Mouse (Mus musculus): Measurements from ENCODE around the gene Gpr107.
A peak's percentile ranks its signal among the peaks of the same experiment; 100 is the strongest.
"Not testable (repeated sequence)": the region's sequence is repeated elsewhere in the genome, so short reads cannot be mapped to it uniquely, and the experiment has no call there.

Gene Gpr107

DNA sequence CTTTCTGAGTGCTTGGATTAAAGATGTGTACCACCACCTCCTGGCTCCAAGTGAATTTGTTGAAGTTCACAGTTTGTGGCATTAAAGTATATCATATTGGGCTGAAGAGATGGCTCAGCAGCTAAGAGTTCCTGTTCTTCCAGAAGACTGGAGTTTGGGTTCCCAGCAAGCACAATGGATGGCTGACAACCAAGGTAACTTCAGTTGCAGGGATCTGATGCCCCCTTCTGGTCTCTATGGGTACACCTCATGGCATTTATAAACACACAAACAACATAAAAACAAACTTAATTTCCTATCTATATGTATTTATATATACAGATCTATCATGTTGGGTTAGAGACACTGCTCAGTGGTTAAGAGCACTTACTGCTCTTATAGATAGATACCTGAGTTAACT, 1.4 kb upstream of the Gpr107 start:
- DNase-seq (ENCODE audit: low read depth in 2 of 2, low spot score in 2 of 2), result peak in 1 of 2 experiments; percentile 40

DNA sequence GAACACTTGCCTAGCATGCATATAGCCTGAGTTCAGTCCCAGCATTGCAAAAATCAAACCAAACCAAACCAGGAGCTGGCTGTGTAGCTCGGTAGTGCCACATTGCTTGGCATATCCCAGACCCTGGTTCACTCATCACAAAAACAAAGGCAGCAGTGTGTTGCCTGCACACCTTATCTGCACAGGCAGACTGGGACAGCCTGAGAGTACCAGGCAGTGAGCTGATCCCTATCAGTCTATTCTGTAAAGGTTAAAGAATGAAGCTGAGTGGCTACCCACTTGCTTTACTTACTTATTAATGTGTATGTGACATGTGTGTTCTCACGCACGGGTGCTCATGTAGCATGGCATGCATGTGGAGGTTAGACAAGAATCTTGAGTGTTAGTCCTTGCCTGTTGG, 4.7 kb downstream of the Gpr107 start:
- no peak for DNase-seq (ENCODE audit: low read depth in 2 of 2, low spot score in 2 of 2)

DNA sequence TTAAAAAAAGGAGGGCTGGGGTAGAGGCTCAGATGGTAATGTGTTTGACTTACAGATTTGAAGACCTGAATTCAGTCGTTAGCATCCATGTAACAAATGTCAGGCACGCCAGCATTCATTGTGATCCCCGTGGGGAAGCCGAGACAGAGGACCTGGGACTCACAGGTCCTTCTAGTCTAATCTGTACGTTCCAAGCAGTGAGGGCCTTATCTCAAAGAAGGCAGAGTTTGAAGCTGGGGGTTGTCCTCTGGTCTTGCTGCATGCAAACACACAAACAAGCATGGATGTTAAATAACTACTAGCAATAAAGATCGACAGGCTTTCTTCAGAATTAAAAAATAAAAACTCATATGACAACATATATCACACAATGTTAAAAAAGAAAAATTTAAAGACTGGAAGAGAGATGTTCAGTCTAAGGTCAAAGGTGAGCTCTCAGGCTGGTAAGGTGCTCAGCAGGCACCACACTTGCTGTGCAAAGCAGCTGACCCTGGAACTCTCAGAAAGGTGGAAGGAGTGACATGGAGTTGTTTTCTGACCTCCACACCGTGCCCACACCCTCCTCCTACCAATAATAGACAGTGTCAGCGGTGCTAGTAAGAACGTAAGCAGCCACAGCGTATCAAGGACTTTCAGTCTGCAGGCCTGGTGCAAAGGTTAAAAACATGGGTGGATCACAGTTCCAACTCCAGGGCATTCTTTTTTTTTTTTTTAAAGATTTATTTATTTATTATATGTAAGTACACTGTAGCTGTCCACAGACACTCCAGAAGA, 8.2 kb downstream of the Gpr107 start:
- DNase-seq (ENCODE audit: low read depth in 2 of 2, low spot score in 2 of 2), result no peak

DNA sequence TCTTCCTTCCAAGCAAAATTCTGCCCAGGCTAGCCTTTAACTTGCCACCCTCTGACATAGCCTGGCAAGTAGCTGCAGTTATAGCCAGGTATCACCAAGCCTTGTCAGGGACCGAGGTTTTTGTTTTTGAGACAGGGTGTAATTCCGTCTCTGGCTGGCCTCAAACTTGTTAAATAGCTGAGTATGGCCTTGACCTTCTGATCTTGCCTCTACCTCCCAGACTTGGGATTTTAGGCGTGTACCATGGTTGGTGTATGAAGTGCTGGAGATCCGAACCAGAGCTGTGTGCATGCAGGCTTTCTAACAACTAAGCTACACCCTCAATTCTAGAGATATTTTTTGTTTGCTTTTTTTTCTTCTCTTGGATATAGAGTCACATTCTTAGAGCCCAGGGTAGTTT, 9.5 kb downstream of the Gpr107 start:
- DNase-seq (ENCODE audit: low read depth in 2 of 2, low spot score in 2 of 2), result no peak

DNA sequence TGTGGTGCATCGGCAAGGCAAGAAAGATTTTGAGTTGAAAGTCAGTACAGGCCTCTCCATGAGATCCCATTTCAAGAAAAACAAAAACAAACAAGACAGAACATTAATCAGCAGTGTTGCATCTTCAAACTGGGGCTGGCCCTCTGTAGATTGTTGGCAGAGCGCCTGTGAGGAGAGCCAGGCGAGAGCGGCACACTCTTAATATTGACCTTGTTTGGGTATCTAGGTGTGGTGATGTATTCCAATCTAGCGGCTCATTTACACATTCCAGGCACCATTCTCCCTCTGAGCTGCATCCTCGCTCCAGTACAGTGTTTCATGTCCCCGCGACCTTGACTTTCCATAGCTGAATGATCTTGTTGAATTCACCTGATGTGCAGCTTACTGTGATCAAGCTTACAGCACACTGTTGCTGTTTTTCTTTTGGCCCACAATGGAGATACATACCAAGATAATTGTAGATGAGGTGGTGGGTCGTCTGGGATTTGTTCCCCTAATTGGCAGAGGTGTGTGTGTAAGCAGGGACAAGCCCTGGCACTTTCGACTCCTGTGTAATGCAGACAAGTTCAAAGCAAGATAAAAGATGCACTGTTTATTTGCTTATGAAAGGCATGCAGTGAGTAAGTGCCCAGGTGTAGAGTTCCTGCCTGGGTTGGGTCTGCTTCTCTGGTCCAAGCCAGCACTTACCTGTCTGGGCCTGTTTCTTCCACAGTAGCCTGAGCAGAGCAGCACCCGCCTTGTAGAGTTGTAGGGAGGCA, 11.4 kb downstream of the Gpr107 start:
- no peak for DNase-seq (ENCODE audit: low read depth in 2 of 2, low spot score in 2 of 2)

DNA sequence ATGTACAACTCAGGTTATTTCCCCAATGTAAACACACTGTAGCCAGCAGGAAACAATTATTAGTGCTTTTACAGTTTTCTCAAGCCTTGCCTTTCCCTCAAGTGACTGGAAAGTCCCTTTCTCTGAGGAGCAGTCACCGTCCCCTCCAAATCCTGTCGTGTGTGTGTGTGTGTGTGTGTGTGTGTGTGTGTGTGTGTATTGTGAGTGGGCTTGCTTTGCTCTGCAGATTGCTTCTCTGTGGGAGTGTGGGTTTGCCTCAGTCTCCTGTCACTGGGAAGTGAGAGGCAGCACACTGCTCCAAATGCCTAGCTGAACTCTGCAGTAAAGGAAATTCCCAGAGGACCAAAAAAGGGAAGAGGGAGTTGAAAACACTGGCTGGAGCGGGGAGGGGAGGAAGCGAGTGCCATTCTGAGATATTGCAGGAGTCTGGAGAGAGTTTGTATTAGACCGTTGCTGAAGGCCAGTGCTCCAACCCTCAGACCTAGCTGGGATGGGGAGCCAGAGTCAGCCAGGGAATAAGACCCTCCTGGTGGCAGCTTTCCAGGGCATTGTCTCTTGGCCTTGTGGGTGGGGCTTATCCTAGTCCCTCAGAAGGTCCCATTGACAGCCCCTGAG, 12.8 kb downstream of the Gpr107 start:
- no peak for DNase-seq (ENCODE audit: low read depth in 2 of 2, low spot score in 2 of 2)

DNA sequence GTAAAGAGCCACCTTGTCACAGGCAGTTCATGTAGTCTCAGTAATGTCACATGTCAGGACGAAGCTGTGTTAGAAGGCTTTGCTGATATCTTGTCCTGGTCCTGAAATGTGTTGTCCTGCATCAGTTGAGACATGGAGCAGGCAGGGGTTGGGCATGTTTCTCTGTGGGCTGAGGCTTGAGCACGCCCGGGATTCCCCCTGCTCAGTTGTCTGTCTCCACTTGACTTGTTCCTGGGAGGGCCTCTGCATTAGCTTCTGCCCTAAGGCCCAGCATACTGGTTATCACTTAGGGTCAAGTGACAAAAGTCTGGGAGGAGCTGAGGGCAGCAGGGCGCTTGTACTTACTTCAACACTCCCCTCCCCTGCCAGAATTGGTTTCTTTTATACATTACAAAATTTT, 13.4 kb downstream of the Gpr107 start:
- no peak for DNase-seq (ENCODE audit: low read depth in 2 of 2, low spot score in 2 of 2)

DNA sequence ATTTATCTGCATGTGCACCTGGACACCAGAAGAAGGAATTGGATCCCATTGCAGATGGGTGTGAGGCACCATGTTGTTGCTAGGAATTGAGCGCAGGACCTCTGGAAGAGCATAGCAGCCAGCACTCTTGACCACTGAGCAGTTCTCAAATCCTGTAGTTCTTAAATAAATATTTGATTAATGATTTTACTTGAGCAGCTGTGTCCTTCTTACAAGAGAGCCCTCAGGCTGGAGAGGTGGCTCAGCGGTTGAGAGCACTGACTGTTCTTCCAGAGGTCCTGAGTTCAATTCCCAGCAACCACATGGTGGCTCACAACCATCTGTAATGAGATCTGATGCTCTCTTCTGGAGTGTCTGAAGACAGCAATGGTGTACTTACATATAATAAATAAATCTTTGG, 15.5 kb downstream of the Gpr107 start:
- DNase-seq (ENCODE audit: low read depth in 2 of 2, low spot score in 2 of 2), result not testable (repeated sequence)

DNA sequence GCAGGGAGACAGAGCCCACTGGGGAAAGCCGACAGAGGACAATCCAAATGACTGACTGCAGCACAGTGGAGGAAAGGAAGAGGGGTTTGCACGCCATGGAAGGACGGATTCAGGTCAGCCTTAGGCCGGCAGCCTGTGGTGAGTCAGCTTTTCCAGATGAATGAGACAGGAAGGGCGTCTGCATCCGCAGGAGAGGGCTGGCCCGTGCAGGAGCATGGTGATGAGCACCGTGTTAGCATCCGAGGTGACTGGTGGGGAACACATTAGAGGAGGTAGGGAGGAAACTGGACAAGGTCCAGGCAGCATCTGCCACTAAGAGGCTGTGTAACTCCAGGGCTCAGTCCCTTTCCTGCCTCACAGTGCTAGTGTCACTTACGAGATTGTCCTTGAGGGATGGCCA, 16.9 kb downstream of the Gpr107 start:
- no peak for DNase-seq (ENCODE audit: low read depth in 2 of 2, low spot score in 2 of 2)

DNA sequence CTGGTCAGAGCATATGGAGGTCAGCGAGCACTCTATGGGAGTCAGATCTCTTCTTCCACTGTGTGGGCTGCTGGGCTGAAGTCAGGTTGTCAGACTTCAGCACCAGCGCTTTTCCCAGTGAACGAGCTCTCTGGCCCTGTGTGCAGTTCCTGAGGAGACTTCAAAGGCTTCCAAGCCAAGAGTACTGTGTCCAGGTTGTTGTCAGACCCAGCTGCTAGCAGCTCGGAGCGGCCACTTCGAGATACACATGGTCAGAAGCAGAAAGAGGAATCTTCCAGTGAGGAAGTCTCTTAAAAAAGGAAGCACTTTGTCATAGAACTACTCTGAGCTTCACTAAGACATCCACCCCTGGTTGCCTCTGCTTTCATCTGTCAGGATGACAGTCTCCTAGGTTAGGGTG, 18.0 kb downstream of the Gpr107 start:
- no peak for DNase-seq (ENCODE audit: low read depth in 2 of 2, low spot score in 2 of 2)

DNA sequence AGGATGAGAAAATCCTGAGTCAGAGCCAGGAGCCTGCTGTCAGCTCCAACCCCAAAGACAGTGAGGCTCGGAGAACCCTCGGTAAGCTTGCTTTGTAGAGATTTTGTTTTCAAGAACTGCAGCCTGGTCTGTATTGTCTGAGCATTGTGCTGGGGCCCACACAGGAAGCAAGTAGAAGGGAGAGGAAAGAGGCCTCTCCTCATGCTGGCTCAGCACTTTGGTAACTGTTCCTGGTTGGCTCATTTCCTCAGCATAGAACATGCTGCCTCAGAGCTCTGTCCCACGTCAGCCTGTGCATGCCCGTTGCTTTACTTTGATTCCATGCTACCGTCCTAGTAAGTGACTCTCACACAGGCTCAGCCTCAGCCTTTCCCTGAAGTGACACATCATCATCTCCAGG, 19.9 kb downstream of the Gpr107 start:
- no peak for DNase-seq (ENCODE audit: low read depth in 2 of 2, low spot score in 2 of 2)

DNA sequence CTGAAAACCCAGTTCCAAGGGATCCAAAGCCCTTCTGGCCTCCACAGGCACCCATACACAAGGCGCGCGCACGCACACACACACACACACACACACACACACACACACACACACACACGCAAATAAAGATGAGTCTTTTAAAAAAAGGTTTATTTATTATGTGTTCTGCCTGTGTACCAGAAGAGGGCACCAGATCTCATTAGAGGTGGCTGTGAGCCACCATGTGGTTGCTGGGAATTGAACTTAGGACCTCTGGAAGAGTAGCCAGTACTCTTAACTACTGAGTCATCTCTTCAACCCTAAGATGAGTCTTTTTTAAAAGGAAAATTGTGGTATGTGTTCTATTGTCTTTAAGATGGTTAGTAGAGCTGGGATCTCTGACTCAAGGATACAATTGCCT, 20.4 kb downstream of the Gpr107 start:
- DNase-seq (ENCODE audit: low read depth in 2 of 2, low spot score in 2 of 2), result no peak

DNA sequence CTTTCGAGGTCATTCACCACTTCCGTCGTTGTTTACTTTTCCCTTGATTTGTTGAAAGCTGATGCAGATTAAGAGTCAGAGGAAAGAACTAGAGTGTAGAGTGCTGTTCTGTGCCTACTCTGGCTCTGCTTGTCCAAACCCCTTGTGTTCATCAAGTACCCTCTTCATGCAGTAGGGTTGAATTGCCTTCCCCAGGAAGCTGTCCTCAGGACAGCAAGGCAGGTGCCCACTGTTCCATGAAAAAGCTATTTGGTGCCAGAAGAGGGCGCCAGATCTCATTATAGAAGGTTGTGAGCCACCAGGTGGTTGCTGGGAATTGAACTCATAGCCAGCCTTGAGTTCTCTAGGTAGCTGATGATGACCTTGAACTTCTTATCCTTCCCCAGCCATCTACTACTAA, 21.2 kb downstream of the Gpr107 start:
- DNase-seq (ENCODE audit: low read depth in 2 of 2, low spot score in 2 of 2), result no peak

DNA sequence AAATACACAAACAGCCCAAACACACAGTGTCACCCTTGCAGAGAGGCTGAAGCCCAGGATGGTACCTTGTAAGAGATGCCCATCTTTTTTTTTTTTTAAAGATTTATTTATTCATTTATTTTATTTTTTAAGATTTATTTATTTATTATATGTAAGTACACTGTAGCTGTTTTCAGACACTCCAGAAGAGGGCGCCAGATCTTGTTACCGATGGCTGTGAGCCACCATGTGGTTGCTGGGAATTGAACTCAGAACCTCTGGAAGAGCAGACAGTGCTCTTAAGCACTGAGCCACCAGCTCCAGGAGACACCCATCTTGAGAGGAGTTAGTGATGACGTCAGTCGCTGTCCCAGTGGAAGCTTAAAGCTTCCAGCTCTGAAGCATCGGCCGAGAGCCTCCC, 26.5 kb downstream of the Gpr107 start:
- peak in 1 of 2 experiments; percentile 18 for DNase-seq (ENCODE audit: low read depth in 2 of 2, low spot score in 2 of 2)

DNA sequence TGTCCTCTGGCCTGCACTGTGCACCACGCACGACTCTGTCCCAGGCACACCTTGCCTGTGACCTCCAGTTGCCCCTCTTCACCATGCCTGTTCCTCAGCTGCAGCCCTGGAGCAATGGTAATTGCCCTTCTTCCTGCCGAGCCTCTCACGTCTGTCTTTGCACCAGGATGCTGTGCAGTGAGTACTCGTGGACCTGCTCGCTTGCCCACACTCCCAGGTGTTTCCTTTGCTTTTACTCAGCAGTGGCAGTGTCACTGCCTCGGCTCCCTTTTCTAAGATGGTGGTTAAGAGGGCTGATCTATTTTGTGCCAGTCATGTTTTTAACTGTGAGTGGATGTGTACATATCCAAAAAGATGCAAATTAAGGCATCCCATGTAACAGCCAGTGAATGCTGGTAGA, 27.4 kb downstream of the Gpr107 start:
- DNase-seq (ENCODE audit: low read depth in 2 of 2, low spot score in 2 of 2), result no peak

DNA sequence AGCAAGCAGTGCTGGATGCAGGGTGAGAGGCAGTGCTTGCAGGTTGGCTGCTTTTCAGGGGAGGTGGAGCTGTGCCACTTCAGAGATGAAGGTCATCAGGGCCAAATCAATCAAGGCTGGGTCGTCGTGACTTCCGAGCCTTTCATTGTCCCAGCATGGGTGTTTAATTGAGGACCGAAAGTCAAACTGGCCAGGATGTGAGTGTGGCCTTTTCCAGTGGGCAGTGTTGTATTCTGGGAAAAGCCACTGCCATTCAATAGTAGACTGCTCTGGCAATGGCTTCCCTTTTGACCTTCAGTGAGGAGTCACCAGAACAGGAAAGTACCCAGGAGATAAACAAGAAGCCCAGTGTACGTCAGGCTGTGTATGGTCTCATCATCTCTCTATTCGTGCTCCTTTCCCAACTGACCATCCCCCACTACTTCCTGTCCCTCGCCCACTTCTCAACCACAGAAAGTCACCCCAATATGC, 28.0 kb downstream of the Gpr107 start:
- no peak for DNase-seq (ENCODE audit: low read depth in 2 of 2, low spot score in 2 of 2)

DNA sequence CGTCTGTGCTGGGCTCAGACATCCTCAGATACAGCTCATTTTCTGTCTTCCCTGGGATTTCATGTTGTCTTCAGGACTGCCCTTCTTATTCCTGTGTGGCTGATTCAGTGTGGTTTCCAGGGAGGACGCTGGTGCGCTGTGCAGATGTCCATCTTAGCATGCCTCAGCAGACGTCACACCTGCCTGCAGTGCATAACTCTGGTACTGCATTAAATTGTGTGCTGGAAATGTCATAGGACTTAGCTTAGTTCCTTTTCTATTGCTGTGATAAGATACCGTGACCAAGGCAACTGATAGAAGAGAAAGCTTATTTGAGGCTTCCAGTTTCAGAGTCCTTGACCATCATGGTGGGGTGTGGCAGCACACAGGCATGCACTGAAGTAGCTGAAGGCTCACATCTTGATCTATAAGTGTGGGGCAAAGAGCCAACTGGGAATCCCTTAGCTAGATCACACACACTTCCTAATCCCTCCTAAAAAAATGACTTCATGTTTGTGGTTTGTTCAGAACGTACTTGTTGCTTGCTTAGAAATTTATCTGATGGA, 30.7 kb downstream of the Gpr107 start:
- no peak for DNase-seq (ENCODE audit: low read depth in 2 of 2, low spot score in 2 of 2)

DNA sequence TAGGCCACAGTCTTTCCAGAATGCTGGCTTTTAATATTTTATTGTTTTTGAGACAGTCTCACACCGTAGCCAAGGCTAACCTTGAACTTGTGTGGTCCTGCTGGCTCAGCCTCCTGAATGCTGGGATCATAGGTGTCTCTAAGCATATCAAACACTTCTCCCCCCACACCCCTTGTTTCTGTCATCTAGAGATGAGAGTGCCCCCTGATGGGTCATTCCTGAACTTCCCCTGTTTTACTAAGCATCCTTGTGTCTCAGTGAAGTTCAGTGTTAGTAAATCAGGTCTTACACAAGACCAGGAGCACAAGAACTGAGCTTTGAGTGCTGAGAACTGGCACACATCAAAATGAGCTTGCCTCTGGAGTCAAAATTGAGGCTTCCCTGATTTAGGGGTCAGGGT, 31.7 kb downstream of the Gpr107 start:
- DNase-seq (ENCODE audit: low read depth in 2 of 2, low spot score in 2 of 2), result no peak

DNA sequence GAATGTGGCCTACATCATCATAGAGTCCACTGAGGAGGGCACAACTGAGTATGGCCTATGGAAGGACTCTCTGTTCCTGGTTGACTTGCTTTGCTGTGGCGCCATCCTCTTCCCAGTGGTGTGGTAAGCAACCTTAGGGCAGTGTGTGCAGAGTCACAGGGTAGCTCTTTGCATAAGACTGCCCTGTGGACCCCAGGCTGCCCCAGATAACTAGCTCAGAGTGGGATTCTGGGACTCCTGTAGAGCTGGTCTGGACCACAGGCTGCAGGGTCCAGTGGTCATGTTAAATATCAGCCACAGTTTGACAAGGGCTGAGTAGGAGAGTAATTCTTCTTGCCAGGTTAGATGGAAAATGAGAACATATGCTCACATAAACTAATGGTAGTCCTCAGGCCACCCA, 36.6 kb downstream of the Gpr107 start:
- no peak for DNase-seq (ENCODE audit: low read depth in 2 of 2, low spot score in 2 of 2)

DNA sequence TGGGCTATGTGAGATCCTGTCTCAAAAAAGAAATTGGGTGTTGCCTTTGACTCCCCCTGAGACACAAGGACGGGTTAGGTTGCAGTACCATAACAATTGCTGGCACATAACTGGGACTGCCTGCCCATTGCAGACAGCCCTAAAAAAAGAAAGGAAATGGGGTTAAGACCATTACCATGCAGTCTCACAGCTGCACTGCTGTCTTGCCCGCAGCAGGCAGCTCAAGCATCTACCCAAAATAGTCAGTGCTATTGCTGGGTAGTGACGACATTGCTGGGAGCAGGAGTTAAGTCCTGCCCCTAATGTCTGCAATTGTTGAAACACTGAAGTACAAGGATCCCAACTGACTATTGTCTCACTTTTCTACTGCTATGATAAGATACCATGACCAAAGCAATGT, 37.5 kb downstream of the Gpr107 start:
- DNase-seq (ENCODE audit: low read depth in 2 of 2, low spot score in 2 of 2), result no peak

DNA sequence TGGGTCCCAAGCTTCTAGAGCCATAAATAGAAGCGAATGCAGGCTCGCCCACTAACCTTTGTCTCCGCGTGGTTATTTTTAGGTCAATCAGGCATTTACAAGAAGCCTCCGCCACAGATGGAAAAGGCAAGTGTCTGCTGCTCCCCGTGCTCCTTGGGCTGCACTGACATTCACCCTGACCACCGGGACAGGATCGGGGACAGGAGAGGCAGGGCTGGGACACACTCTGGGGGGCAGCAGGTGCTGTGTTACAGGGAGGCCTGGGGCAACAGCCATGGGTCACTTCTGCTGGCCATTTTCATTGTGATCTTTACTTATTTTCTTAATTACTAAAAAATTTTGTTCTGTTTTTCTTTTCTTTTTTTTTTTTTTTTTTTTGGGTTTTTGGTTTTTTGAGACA, 39.6 kb downstream of the Gpr107 start:
- no peak for DNase-seq (ENCODE audit: low read depth in 2 of 2, low spot score in 2 of 2)
